Mouse (Mus musculus): ENCODE results near the gene Tnk2.
"Not testable (repeated sequence)": the region's sequence is repeated elsewhere in the genome, so short reads cannot be mapped to it uniquely, and the experiment has no call there.

The Tnk2 gene

DNA sequence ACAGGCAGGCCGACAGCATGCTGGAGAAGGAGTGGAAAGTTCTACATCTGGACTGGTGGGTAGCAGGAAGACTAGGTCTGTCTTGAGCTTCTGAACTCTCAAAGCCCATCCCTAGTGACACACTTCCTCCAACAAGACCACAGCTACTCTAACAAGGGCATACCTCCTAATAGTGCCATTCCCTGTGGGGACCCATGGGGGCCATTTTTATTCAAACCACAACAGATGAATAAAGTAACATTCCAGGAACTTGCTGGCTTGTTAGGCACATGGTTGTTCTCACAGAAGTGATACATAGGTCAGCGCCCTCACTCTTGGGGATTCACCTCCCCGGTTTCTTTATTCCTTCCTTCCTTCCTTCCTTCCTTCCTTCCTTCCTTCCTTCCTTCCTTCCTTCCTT lies 7.3 kb upstream of the Tnk2 start:
- DNase-seq (ENCODE audit: low spot score in 2 of 2), result no peak

DNA sequence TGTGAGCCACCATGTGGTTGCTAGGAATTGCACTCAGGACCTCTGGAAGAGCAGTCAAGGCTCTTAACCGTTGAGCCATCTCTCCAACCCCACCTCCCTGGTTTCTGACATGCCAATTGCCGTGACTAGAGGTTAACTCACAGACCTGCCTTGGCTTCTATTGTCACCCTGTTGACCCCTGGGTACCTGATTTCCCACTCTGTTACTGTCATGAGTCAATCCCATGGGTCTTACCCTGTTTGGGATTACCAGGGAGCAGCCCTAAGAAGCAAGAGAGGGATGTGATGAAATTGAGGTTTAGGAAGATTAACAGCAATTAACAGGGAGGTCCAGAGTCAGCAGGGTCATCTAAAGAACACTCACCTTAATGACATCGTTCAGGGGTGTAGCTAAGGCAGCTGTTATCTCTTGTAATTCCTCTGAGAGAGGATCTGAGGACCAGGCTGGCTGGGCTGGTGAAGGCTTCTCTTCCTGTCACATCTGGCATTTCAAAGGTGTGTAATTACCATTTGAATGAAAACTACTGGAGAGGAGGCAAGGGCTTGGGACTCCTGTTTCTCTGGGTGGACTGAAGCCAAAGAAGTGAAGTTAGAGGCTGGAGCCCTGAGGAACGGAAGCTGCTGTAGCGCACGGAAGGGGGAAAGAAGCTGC lies 6.7 kb upstream of the Tnk2 start:
- DNase-seq (ENCODE audit: low spot score in 2 of 2), result no peak

DNA sequence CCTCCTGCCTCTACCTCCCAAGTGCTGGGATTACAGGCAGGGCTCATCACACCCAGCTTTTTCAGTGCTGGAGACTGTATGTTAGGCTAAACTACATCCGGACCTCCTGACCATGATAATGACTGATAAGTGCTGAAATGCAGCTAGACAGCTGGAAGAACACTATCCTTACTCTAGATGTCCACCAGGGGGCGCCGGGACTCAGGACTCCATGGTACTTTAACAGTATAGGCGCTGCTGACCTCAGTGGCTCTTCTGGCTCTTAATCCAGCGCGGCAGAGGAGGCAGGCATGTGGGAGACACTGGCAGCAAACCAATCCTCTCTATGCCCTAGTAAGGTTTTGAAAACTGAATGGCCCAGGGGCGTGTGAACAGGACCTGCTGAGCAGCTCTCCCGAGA lies 5.2 kb upstream of the Tnk2 start:
- peak; percentile 77 to 82 for DNase-seq (ENCODE audit: low spot score in 2 of 2)

DNA sequence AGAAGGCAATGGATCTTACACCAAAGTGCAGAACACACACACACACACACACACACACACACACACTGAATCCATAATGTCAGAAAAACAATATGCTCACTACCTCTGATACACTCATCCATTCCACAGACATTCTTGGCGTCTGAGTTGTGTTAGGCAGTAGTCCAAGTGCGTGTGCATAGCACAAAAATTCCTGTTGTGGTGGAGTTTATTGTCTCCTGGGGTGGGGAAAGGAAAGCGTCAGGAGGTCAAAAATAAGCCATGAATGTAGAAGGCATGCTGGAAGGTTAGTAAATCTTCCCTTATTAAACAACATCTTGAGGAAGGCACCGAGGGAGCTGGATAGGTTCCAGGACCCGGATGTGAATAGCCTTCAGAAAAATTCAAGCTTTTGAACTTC lies 3.6 kb upstream of the Tnk2 start:
- no peak for DNase-seq (ENCODE audit: low spot score in 2 of 2)

DNA sequence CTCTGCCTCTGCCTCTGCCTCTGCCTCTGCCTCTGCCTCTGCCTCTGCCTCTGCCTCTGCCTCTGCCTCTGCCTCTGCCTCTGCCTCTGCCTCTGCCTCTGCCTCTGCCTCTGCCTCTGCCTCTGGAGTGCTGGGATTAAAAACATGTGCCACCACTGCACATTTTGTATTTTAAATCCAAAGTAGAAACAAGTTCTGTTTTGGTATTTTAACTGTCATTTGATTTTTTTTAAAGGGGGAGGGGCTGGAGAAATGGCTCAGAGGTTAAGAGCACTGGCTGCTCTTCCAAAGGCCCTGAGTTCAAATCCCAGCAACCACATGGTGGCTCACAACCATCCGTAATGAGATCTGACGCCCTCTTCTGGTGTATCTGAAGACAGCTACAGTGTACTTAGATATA lies 3.0 kb upstream of the Tnk2 start:
- not testable (repeated sequence) for DNase-seq (ENCODE audit: low spot score in 2 of 2)

- no peak for DNase-seq (ENCODE audit: low spot score in 2 of 2)
These were observed 2.0 kb upstream of the Tnk2 start for GRCm38 (mm10) chr16:32641440-32642219.

- no peak for DNase-seq (ENCODE audit: low spot score in 2 of 2)
These were observed 1.4 kb upstream of the Tnk2 start for GRCm38 (mm10) chr16:32642280-32642679.

GRCm38 (mm10) chr16:32644069-32644800 lies 561 bp downstream of the Tnk2 start:
- DNase-seq (ENCODE audit: low spot score in 2 of 2), result peak in 1 of 2 experiments; percentile 64

DNA sequence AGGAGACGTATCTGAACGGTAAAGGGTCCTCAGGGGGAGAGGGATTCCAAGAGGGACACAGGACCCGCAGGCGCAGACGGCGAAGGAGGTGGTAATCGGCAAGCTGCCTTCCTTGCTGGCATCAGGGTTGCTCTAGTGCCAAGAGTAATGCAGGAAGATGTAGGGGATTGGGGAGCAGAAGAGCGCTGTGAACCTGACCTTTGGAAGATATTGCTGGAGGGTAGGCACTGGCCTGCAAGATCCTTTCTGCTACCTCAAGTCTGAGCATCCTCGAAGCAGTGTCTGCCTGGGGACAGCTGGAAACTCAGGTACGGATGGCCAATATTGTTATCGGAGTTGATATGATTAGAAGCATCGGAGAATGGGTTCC lies 1.1 kb downstream of the Tnk2 start:
- no peak for DNase-seq (ENCODE audit: low spot score in 2 of 2)

DNA sequence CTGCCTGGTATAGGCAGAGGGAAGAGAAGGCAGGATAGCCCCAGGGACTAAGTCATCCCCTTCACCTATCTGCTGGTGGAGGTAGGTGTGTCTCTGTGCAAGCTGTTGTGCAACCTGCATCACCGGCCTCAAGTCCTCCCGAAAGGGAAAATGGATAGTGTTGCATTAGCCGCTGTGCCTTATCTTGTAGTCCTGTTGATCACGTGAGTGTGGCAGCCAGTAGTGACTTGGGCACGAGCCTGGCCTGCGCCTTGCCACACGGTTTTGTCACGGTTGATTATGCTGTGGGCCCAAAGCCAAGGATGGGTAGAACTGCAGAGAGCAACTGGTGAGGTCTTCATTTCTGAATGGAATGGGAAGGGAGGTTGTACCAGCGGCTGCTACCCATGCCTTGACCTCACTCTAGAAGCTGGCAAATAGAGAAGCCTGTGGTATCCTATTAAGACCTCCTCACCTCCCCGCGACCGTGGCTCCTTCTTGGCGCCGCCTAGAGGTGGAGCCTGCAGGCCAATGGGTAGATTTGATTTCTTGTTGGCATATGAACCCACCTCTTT lies 1.8 kb downstream of the Tnk2 start:
- DNase-seq (ENCODE audit: low spot score in 2 of 2), result peak in 1 of 2 experiments; percentile 64

- DNase-seq (ENCODE audit: low spot score in 2 of 2), result no peak
These were observed 2.3 kb downstream of the Tnk2 start for GRCm38 (mm10) chr16:32646014-32646413.

- DNase-seq (ENCODE audit: low spot score in 2 of 2), result no peak
These were observed 4.0 kb downstream of the Tnk2 start for GRCm38 (mm10) chr16:32647712-32648111.

GRCm38 (mm10) chr16:32650461-32650860 lies 6.8 kb downstream of the Tnk2 start:
- no peak for DNase-seq (ENCODE audit: low spot score in 2 of 2)

- no peak for DNase-seq (ENCODE audit: low spot score in 2 of 2)
These were observed 7.4 kb downstream of the Tnk2 start for GRCm38 (mm10) chr16:32650974-32651618.

GRCm38 (mm10) chr16:32654071-32654733 lies 10.5 kb downstream of the Tnk2 start:
- DNase-seq (ENCODE audit: low spot score in 2 of 2), result no peak

GRCm38 (mm10) chr16:32655534-32655933 lies 11.9 kb downstream of the Tnk2 start:
- no peak for DNase-seq (ENCODE audit: low spot score in 2 of 2)

GRCm38 (mm10) chr16:32656321-32656720 lies 12.6 kb downstream of the Tnk2 start:
- no peak for DNase-seq (ENCODE audit: low spot score in 2 of 2)

DNA sequence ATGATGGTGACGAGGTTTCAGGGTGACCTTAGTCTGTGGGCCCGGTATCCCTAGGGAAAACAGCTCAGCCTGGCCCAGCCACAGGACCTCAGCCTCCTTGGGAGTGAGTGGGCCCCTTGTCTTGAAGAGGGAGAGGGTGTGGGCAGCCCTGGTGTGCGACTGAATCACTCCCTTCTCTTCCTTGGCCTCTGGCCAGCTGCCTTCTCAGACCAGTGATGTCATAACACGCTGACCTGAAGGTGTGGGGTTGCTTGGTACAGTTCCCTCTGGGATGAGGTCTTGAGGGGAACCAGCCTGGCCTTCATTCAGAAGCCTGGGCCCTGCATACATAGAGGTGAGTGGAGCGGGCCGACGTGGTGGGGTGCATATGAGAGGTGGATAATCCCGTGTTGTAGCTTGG lies 13.1 kb downstream of the Tnk2 start:
- no peak for DNase-seq (ENCODE audit: low spot score in 2 of 2)

DNA sequence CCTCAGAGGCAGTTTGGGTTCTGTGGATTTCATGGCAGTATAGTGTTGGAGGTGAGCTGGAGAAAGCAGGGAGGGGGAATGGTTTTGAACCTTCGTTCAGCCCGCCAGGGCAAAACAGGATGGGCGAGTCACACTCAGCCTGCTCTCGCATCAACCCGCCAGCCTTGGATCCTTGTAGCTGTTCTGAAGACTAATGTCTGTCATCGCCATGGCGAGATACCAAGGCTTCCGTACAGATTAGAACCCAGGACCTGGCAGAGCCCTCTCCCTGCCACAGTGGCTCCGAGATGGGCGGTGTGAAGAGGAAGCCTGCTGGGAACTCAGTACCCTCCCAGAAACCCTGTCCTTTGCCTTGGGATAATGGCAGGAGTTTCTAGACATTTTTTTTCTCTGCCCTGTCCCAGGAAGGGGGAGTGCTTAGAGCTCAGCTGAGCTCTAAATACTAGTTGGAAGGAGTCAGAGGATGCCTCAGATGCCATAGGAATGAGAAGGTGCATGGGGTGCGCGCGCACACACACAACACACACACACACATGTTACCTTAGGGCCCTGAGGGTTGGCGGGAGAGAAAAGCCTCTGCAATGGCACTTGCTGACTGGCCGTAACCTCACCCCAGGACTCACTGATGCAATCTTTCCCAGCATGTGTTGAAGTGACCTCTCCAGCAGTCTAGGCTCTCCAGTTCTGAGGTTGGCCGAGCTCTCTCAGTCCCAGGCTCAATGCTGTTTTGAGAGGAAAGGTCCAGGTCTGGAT lies 14.0 kb downstream of the Tnk2 start:
- no peak for DNase-seq (ENCODE audit: low spot score in 2 of 2)

DNA sequence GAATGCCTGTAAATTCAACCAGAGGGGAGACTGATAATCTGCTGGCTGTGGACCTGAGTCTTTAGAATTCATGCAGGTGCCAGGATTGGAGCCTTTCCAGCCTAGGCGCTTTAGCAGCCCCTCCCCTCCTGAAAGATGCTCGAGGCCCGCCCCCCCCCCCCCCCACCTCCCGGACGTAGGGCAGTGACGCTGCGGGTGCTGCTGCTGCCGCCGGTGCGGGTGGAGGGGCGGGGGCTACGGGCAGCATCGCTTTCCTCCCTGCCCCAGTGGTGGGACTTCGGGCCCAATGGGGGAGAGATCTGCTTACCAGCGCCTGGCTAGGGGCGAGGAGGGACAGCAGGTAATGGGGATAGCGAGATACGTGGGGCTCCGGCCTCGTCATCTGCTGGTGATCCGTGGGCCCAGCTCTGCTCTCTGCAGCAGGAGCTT lies 15.1 kb downstream of the Tnk2 start:
- peak in 1 of 2 experiments; percentile 55 for DNase-seq (ENCODE audit: low spot score in 2 of 2)

- DNase-seq (ENCODE audit: low spot score in 2 of 2), result peak in 1 of 2 experiments; percentile 74
These were observed 15.7 kb downstream of the Tnk2 start for GRCm38 (mm10) chr16:32659385-32659784.
